Mouse (Mus musculus) kidney, adult 2 months (tissue): ENCODE results near the gene Opa1. TPM values are rescaled to one million over a fixed set of nuclear protein-coding genes. Genes with fewer than 3 reads are reported as not detected.

Source experiments
- DNase-seq: peaks from one replicate; pipeline ENCODE4 v3.0.0; 2021
- H3K27ac ChIP-seq: fragments of 200-500 bp; 2 replicates; pipeline ENCODE4 v1.5.1; 2012; ENCODE audit warnings: low read depth, low read length, control low read depth, inconsistent platforms; ENCODE audit not compliant: insufficient read depth
- H3K27me3 ChIP-seq: fragments of 200-500 bp; replicated peaks from 2 replicates; pipeline ENCODE4 v1.6.1; 2012; ENCODE audit warnings: mild to moderate bottlenecking, moderate library complexity, low read length, inconsistent platforms; ENCODE audit not compliant: control insufficient read depth, insufficient read depth
- H3K36me3 ChIP-seq: fragments of 200-500 bp; 2 replicates; pipeline ENCODE4 v1.6.1; 2012; ENCODE audit warnings: mild to moderate bottlenecking, moderate library complexity, low read length, inconsistent platforms; ENCODE audit not compliant: control insufficient read depth, insufficient read depth
- H3K4me1 ChIP-seq: fragments of 200-500 bp; 2 replicates; pipeline ENCODE4 v1.6.1; 2011; ENCODE audit warnings: low read length; ENCODE audit not compliant: control insufficient read depth, insufficient read depth
- H3K4me3 ChIP-seq: fragments of 200-500 bp; 2 replicates; pipeline ENCODE4 v1.5.1; 2011; ENCODE audit warnings: mild to moderate bottlenecking, low read depth, low read length, control low read depth; ENCODE audit not compliant: insufficient read depth
- CTCF ChIP-seq: fragments of 200-500 bp; conservative IDR thresholded peaks from 2 replicates; pipeline ENCODE4 v1.5.1; 2011; ENCODE audit warnings: low read depth, mild to moderate bottlenecking, control low read depth, low read length, moderate library complexity, mixed read lengths; ENCODE audit not compliant: insufficient read depth, insufficient read length
- POLR2A ChIP-seq: fragments of 200-500 bp; IDR thresholded peaks from one replicate; pipeline ENCODE4 v1.6.1; 2011; ENCODE audit warnings: low read depth, low read length, control low read depth
- WGBS: fragments of 180-500 bp; shearing (Covaris S2); methylation state at CpG from one replicate; pipeline ENCODE4 v1.1.7; 2018; 5-methylcytosine and 5-hydroxymethylcytosine counted together
- polyA plus RNA-seq: library from polyadenylated mRNA; depleted of rRNA; stranded (reverse); fragments of >200 nt; gene quantifications from 2 replicates; pipeline ENCODE4 v1.2.3, GENCODE M21; 2012

Opa1 gene
- polyA plus RNA-seq, 1 experiment: 19.4 TPM

GRCm38 (mm10) chr16:29559667-29560066, 19.5 kb upstream of the Opa1 start:
- Histone ChIP-seq H3K4me1 (no peaks in the 10 kb centered on the region), H3K36me3 (no peaks in the 10 kb centered on the region), H3K27ac (no peak overlapping the region), H3K27me3 (no peaks in the 10 kb centered on the region), H3K4me3 (no peak overlapping the region)
- no peak for DNase-seq
- 80% methylated on average over 5 of the region's 5 CpGs for WGBS
- TF ChIP-seq POLR2A (no peak), CTCF (no peak)

GRCm38 (mm10) chr16:29560454-29560853, 18.7 kb upstream of the Opa1 start:
- Histone ChIP-seq H3K27me3 (no peaks in the 10 kb centered on the region), H3K36me3 (no peaks in the 10 kb centered on the region), H3K27ac (no peak overlapping the region), H3K4me3 (no peak overlapping the region), H3K4me1 (no peaks in the 10 kb centered on the region)
- DNase-seq: no peak
- TF ChIP-seq POLR2A (no peak), CTCF (no peak)
- WGBS: 38% methylated on average over 10 of the region's 10 CpGs

DNA sequence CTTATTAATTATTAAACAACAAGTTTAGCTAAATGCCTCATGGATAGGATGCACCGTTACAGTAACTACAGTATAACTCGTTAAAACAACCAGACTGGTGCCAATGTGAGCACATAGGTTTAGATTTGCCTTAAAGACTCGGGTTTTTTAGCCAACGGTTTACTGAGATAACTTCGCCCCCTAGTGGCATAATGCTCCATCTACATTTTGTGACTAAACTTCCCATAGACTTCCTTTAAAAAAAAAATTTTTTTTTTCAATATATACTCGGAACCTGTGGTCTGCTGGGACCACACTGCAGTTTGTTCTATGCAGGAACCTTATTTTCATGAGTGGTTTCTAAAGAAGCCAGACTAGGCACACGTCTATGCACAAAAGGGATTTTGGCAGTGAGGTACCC, 18.3 kb upstream of the Opa1 start:
- WGBS: 5% methylated on average over 7 of the region's 7 CpGs
- no peak overlapping the region for H3K4me3 ChIP-seq
- H3K27ac ChIP-seq: no peak overlapping the region
- no peaks in the 10 kb centered on the region for H3K4me1 ChIP-seq
- H3K36me3 ChIP-seq: no peaks in the 10 kb centered on the region
- peak; percentile 55 for DNase-seq
- H3K27me3 ChIP-seq: no peaks in the 10 kb centered on the region
- TF ChIP-seq CTCF (peak; percentile 36; the same call in 1 of the 2 replicates), POLR2A (no peak)

DNA sequence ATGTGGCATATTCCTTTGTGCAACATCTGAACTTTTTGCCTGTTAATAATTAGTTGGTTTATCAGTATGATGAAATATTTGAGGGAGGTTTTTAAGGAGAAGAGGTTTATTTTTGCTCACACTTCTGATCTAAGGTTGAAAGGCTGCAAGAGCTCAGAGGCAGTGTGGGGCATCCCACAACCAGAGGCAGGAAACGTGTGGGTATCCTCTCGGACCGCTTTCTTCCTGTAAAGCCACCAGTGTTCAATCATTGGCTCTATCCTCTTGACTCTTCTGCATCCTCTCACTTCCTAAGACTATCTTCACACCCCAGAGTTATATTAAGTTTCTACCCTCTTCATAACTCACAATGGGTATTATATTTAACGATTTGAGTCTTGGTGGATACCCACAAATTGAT, 5.1 kb upstream of the Opa1 start:
- no peak for DNase-seq

DNA sequence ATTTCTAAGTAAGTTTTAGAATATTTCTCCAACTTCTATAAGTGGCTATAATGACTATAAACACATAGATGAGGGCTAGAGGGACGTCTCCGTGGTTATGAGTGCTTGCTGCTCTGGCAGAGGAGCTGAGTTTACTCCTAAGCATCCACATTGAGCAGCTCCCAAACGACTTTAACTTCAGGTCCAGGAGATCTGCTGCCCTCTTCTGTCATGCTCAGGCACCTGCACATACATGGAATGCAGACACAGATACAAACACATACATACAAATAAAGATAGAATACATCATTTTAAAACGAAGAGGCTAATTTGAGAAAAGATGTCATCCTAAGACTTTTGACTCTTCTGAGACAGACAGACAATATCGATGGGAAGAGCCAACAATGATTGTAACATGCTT, 3.5 kb upstream of the Opa1 start:
- peaks cover 4% of the 10 kb centered on the region; the same call in 1 of the 2 replicates for H3K4me1 ChIP-seq
- no peak overlapping the region for H3K27ac ChIP-seq
- H3K27me3 ChIP-seq: no peaks in the 10 kb centered on the region
- TF ChIP-seq POLR2A (no peak), CTCF (peak; percentile 58)
- no peaks in the 10 kb centered on the region for H3K36me3 ChIP-seq
- WGBS: 11% methylated on average over 5 of the region's 5 CpGs
- no peak overlapping the region for H3K4me3 ChIP-seq
- peak; percentile 22 for DNase-seq

More for the DNA sequence above, 5.1 kb upstream of the Opa1 start:
- H3K36me3 ChIP-seq: no peaks in the 10 kb centered on the region
- WGBS: 56% methylated on average over 4 of the region's 4 CpGs
- H3K27me3 ChIP-seq: no peaks in the 10 kb centered on the region
- TF ChIP-seq POLR2A (no peak), CTCF (no peak)
- no peaks in the 10 kb centered on the region for H3K4me1 ChIP-seq
- H3K27ac ChIP-seq: no peak overlapping the region
- H3K4me3 ChIP-seq: no peak overlapping the region

GRCm38 (mm10) chr16:29579787-29580176, 648 bp downstream of the Opa1 start:
- WGBS: 3% methylated on average over 12 of the region's 12 CpGs
- no peak for TF ChIP-seq CTCF
- no peak for TF ChIP-seq POLR2A
- Histone ChIP-seq H3K36me3 (no peaks in the 10 kb centered on the region), H3K27me3 (no peaks in the 10 kb centered on the region), H3K4me3 (peak overlapping the region; percentile 79), H3K4me1 (peaks cover 4% of the 10 kb centered on the region; the same call in 1 of the 2 replicates), H3K27ac (no peak overlapping the region)
- DNase-seq: no peak

GRCm38 (mm10) chr16:29592171-29592570, 13.0 kb downstream of the Opa1 start:
- Histone ChIP-seq H3K36me3 (peaks cover 10% of the 10 kb centered on the region), H3K4me1 (no peaks in the 10 kb centered on the region), H3K27me3 (no peaks in the 10 kb centered on the region), H3K4me3 (no peak overlapping the region), H3K27ac (no peak overlapping the region)
- DNase-seq: no peak
- no peak for TF ChIP-seq CTCF
- 80% methylated on average over 7 of the region's 7 CpGs for WGBS

DNA sequence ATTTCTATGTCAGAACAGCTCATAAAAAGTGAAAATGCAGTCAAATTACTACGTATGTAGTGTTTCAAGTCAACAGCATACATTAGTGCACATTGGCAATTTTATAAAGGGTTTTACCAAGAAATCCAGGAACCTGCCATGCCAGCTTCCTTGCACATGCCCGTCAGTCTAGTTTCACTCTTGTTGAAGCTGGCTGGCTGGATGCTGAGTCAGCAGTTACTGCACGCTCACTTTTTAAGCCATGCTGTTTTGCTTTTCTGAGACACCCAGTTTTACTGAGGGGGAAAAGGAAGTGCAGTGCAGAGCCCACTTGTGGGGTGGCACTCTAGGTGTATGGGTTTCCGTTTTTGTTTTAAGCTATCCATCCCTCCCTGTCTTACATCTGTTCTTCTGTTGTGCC, 18.0 kb downstream of the Opa1 start:
- Histone ChIP-seq H3K36me3 (peaks cover 3% of the 10 kb centered on the region), H3K27ac (no peak overlapping the region), H3K4me3 (no peak overlapping the region), H3K27me3 (no peaks in the 10 kb centered on the region), H3K4me1 (no peaks in the 10 kb centered on the region)
- no peak for DNase-seq
- no peak for TF ChIP-seq POLR2A
- no peak for TF ChIP-seq CTCF
- WGBS: 80% methylated on average over 4 of the region's 4 CpGs
